Comparison of ENCODE assay signal across 14 mouse cellular contexts in genomic region chr1:188214885-188215611, GRCm38 (mm10). TPM values are rescaled to one million over a fixed set of nuclear protein-coding genes. Genes with fewer than 3 reads are reported as not detected.
DNase-seq lines count a peak whose midpoint lies in the region; ATAC-seq and TF ChIP-seq lines count a peak whose summit lies in the region.
"Had no signal": no experiment of that assay in that cellular context is flagged by ENCODE, and none has a peak within 500 bp of the region (broad histone marks: within the 10 kb centered on the region; RNA-seq: fewer than 3 reads in every experiment).

No protein-coding gene starts in this region.

- TF ChIP-seq CTCF in thymus, adult 2 months (IDR thresholded peaks at IDR 0.05; ENCODE audit: borderline replicate concordance, control insufficient read depth, extremely low read depth, insufficient read depth, low read length, poor library complexity) = no peak

- no peak overlapping the region for H3K27ac ChIP-seq in lung, embryonic 15.5 days
- H3K27ac ChIP-seq in thymus, adult 2 months (ENCODE audit: control insufficient read depth, insufficient read depth, low read length) = no peak overlapping the region
- H3K27ac ChIP-seq: embryonic facial prominence, embryonic 10.5 days; heart, adult 2 months; limb, embryonic 13.5 days had no signal

- H3K4me1 ChIP-seq in lung, embryonic 15.5 days = no peaks in the 10 kb centered on the region
- H3K4me1 ChIP-seq in thymus, adult 2 months (replicated peaks; ENCODE audit: control insufficient read depth, insufficient read depth, low read length) = no peaks in the 10 kb centered on the region
- H3K4me1 ChIP-seq: limb, embryonic 13.5 days had no signal

- H3K36me3 ChIP-seq in lung, embryonic 15.5 days = no peaks in the 10 kb centered on the region
- no peaks in the 10 kb centered on the region for H3K36me3 ChIP-seq in thymus, adult 2 months (ENCODE audit: control insufficient read depth, insufficient read depth, low read length)
- H3K36me3 ChIP-seq: embryonic facial prominence, embryonic 10.5 days; limb, embryonic 13.5 days had no signal

- H3K4me2 ChIP-seq in lung, embryonic 15.5 days = no peak overlapping the region
- H3K4me2 ChIP-seq: limb, embryonic 13.5 days had no signal

- peak; percentile 66 for DNase-seq in heart, adult 11 months
- DNase-seq in heart, postnatal 25 days (ENCODE audit: low spot score) = no peak
- DNase-seq in lung, postnatal 25 days (ENCODE audit: low spot score) = no peak
- DNase-seq in kidney, adult 18-20 months = peak; percentile 20
- DNase-seq in mesoderm, embryonic 11.5 days (ENCODE audit: low read depth, low spot score) = peak; percentile 16
- no peak for DNase-seq in thymus, adult 2 months
- DNase-seq: heart, adult 2 months; lung, postnatal 4 days; thymus, postnatal 25 days had no signal

- TF ChIP-seq POLR2A in thymus, adult 2 months (IDR thresholded peaks at IDR 0.05; ENCODE audit: control insufficient read depth, extremely low read depth, insufficient read depth, low read length, poor library complexity) = no peak

- intact Hi-C loops in heart, postnatal 25 days (cut with DNase I) = no loop called here

- 34% methylated on average over 10 of the region's 10 CpGs for WGBS in lung, embryonic 15.5 days
- 84% methylated on average over 10 of the region's 10 CpGs for WGBS in thymus, adult 2 months

- no peak overlapping the region for H3K4me3 ChIP-seq in lung, embryonic 15.5 days
- H3K4me3 ChIP-seq in thymus, adult 2 months (ENCODE audit: control insufficient read depth, insufficient read depth, low read length) = no peak overlapping the region
- H3K4me3 ChIP-seq: embryonic facial prominence, embryonic 10.5 days; heart, adult 2 months; limb, embryonic 13.5 days had no signal

- H3K27me3 ChIP-seq in lung, embryonic 15.5 days = no peaks in the 10 kb centered on the region
- H3K27me3 ChIP-seq in thymus, adult 2 months (ENCODE audit: control insufficient read depth, insufficient read depth, low read length) = no peaks in the 10 kb centered on the region
- H3K27me3 ChIP-seq: limb, embryonic 13.5 days had no signal

- H3K9me3 ChIP-seq in lung, embryonic 15.5 days = no peaks in the 10 kb centered on the region
- H3K9me3 ChIP-seq: embryonic facial prominence, embryonic 10.5 days; limb, embryonic 13.5 days had no signal

- H3K9ac ChIP-seq in lung, embryonic 15.5 days = no peak overlapping the region
- H3K9ac ChIP-seq: limb, embryonic 13.5 days had no signal

- ATAC-seq in lung, embryonic 15.5 days (ENCODE audit: borderline replicate concordance, extremely low read depth, low FRiP score, low TSS enrichment) = peak; percentile 42; the same call in 1 of the 2 replicates
- ATAC-seq: CD4-positive, CD25-positive, alpha-beta regulatory T cell, adult 4 months; inflammation-experienced regulatory T-cells, adult 6 months had no signal

RNA-seq across cellular contexts. Expression of gene Ush2a, which starts 46.8 kb away (rescaled TPM):
- under 1 TPM; 0.08 TPM for total RNA-seq in heart, postnatal 25 days (2021)
- 0.04 TPM in 1 of 2 replicates, not detected in the other for polyA plus RNA-seq in lung, embryonic 15.5 days (2015; fragmentation: Nextera tagmentation; extraction: Ambion mirVana)
- polyA plus RNA-seq in thymus, adult 2 months (2012; rRNA removed) = 0.04 and 0.05 TPM in 2 replicates
- polyA plus RNA-seq: heart, adult 2 months had no signal

Comparison
In these comparisons a context has a peak if more than half of its experiments do, and no peak if none do; other contexts are left out.
1. DNase-seq: peak in heart, adult 11 months (single experiment), kidney, adult 18-20 months (single experiment) and mesoderm, embryonic 11.5 days (single experiment); none in heart, postnatal 25 days (single experiment), lung, postnatal 25 days (single experiment) and thymus, adult 2 months (single experiment).